Mouse (Mus musculus) regulatory T cell (primary cell): ENCODE data around the gene Tgfb1.
"Not testable (repeated sequence)": the region's sequence is repeated elsewhere in the genome, so short reads cannot be mapped to it uniquely, and the experiment has no call there.

Source experiments
- in situ Hi-C: fragments of 300-600 bp; cut with MboI, MseI; formaldehyde crosslinking; loops from one replicate; pipeline ENCODE4 v1.15.1; 2025; ENCODE audit warnings: high pct_unique_total_duplicates

The Tgfb1 gene

DNA sequence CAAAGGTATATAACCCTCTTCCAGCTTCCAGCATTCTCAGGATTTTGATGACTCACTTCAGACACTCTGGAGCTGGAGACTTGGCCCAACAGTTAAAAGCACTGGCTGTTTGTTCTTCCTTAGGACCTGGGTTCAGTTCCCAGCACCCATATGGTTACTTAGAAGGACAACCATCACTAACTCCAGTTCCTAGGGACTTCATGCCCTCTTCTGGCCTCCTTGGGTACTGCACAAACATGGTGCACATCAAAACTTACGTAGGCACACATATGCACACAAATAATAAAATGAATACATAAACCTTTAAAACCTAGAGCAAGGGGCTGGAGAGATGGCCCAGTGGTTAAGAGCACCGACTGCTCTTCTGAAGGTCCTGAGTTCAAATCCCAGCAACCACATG is 15.5 kb downstream of the Tgfb1 start:
- in situ Hi-C loops, result no loop called here

DNA sequence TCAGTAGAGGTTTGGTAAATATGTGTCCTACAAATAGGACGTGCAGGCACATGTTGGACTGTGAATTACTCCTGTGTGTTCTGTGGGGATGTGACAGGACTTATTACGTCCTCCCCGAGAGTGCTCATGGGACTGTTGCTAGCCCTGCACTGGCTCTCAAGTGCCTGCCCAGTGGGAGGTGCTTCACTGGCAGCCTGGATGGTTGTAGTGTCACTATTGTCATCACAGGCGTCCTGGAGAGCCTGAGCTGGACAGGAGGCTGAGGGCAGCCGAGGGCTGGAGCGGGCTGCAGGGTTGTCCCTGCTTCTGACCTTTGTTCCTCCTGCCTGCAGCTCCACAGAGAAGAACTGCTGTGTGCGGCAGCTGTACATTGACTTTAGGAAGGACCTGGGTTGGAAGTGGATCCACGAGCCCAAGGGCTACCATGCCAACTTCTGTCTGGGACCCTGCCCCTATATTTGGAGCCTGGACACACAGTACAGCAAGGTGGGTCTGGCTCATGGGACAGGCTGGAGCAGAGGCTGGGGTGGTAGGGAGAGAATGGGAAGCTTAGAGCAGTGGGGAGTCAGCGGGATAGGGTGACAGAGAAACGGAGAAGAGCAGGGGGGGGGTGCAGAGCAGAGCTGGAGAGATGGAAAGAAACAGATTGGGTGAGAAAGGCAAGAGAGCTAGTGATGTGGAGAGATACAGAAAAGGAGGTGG is 17.1 kb downstream of the Tgfb1 start:
- in situ Hi-C loops, result no loop called here

DNA sequence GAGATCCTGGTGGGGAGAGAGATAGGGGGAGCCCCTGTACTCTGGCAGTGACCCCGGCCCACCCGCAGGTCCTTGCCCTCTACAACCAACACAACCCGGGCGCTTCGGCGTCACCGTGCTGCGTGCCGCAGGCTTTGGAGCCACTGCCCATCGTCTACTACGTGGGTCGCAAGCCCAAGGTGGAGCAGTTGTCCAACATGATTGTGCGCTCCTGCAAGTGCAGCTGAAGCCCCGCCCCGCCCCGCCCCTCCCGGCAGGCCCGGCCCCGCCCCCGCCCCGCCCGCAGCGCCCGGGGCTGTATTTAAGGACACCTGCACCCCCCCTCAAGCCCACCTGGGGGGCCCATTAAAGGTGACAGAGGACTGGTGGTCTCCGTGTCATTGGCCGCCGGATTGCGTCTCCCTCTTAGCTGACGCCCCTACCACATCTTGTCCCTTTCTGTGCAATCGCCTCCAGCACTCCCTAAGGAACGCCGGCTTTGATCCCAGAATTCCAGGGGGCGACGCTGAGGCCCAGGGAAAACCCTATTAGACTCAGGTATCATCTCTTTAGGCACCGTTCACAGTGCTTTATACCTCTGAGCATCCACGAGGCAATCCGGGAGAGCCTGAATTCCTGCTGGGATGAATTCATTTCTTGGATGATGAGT is 18.0 kb downstream of the Tgfb1 start:
- in situ Hi-C loops, result no loop called here

DNA sequence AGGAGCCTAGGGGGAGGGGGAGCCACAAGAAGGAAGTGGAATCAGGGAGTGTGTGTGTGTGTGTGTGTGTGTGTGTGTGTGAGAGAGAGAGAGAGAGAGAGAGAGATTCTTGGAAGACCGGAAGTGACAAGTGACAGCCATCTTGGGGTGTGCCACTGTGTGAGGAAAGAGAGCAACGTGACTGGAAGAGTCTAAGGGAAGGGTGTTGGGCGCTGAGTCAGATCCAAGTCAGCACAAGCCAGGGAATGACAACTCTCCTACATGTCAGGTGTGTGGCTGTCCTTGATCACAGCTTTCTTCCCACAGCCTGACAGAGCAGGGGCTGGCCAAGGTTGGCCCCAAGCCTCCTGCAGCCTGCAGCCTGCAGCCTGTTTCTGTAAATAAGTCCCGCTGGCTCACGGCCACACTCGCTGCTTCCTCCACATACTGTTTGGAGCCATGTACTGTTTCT is 19.0 kb downstream of the Tgfb1 start:
- in situ Hi-C loops, result no loop called here

DNA sequence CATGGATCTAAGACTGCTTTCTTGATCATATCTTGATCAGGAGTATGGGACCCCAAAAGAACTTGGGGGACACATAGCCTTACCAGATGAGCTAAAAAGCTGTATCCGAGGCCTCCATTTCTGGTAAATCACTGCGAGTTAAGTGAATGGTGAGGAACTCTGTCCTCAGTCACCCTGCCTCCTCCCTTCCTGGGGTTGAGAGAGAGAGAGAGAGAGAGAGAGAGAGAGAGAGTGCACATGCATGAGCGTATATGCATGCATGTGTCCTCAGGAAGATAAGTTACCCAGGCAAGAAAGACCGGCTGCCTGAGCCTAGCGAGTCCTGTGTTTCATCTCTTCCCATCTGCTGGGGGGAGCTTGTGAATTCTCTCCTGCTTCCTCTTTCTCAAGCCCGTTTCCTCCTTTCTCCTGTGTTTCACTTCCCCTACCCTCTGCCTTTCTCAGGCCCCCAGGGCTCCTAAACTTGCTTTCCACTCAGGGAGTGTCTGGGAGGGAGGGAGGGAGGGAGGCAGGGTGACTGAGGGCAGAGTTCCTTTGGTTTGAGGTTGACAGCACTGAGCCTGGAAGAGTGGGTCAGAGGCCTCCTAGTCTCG is 19.9 kb downstream of the Tgfb1 start:
- in situ Hi-C loops, result no loop called here

DNA sequence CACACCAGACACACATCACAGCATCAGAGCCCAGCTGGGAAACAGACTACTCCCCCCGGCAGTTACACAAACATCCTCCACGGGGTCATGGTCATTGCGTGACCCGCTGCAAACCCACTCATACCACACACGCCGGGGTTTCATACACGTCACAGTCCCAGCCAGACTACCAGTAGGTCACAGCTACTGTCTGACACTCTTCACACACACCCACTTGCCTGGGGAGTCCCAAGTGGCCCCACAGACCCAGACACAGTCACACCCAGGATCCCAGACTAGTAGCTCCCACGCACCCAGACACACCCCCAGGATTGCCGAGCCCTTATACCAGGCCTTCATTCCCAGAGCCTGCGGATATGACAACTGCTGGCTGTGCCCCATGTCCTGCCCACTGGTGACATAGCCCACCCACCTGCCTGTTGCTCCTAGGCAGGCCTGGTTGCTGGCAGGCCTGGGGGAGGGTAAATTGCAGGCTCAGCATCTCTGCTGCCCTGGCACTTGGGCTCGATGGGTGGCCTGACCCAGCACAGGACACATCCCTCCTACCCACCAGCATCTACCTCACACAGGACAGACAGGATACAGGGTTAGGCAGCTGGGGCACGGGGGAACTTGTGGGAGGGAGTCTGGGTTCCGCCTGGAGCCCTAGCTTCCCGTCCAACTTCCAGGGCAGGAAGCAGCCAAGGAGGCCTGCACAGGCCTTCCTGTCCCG is 20.9 kb downstream of the Tgfb1 start:
- in situ Hi-C loops, result no loop called here

DNA sequence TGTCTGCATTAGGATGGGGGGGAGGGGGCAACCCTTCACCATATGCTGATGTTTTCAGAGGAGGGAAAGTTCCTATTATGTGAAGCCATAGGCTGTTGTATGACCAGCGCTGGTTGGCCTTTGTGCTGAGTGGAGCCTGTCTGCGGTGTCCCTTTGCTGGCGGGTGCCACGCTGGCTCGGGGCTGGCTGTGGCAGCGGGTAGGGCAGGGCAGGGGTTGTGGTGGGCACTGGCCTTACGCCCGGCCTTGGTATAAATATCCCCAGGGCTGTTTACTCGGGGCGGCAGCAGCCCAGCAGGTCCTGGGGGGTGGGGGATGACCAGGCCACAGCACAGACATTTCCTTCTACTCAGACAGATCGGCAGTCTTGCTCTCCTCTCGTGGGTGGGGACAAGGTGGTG is 23.2 kb downstream of the Tgfb1 start:
- in situ Hi-C loops, result no loop called here

DNA sequence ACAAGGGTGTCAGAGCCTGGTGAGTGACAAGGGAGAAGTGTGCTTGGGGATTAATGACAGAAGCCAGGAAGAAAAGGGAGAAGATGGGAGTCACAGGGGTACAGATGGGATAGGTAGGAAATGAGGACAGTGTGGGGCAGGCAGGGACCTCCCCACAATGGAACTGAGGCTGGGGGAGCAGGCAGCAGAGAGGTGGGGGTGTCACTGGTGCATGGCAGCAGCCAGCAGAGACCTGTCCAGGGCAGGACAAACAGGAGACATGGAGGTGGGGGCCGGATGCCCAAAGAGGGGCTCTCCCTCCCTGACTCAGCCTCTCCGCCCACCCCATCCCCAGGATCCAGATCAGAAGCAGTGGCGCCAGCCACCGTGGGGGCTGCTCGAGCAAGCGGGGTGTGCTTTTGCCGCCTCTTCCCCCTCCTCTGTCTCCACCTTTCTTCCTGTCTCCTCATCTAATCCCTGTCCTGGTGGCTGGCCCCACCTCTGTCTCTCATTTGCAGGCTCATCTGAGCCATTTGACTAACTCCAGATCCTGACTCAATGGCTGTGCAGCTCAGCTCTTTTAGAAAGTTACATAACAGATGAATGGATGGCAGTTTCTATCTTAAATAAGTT is 23.8 kb downstream of the Tgfb1 start:
- in situ Hi-C loops, result no loop called here

DNA sequence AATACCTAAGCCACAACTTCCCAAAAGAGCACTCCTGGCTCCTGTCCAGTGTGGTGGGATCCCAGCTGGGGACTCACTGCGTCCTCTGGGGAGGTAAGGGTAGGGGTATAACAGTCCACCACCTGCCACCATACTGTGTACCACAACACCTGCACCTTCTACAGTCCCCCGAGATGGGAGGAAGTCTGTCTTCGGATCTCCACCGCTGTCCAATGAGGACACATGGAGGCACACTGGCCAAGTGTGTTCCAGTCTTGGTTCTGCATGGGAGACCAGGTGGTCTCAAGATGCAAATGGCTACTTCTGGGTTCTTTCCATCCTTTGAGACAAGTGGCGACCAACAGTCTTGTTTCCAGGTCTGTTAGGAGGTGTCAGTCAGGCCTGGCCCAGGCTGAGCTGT is 24.4 kb downstream of the Tgfb1 start:
- in situ Hi-C loops, result no loop called here

DNA sequence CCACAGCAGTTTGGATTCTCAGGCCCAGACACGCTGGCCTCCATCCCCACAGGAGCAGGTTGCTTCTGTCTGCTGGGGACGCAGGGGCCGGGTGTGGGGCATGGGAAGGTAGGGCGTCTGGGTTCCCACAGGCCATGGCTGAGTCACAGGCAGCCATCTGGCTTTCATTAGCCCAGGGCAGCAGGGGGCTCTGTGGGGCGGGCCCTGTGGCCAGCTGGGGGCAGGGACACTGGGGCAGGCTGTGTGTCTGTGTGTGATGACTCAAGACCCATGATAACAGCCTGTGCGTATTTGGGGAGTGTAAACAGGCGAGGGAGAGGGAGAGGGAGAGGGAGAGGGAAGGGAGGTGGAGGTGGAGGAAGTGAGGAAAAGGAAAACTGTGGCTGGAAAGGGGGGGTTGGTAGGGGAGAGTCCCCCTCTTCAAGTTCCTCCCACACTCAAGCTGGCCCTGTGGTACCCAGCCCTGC is 25.0 kb downstream of the Tgfb1 start:
- in situ Hi-C loops, result no loop called here

DNA sequence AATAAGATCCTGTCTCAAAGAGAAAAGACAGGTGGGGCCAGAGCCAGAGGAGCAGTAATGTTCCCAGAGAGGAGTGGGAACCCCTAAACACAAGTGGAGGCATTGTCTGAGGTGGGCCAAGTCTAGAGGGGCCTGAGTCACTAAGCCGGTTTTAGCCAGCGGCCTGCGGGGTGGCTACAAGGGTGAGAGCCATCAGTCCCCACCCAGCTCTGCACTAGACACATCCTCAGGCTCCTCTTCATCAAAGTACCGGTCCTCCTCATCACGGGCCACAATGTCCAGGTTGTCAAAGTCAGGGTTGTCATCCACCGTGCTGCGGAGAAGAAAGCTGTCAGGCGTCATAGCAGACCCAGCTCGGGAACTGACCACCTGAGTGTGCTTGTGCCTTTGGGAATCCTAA is 26.0 kb downstream of the Tgfb1 start:
- in situ Hi-C loops, result no loop called here

DNA sequence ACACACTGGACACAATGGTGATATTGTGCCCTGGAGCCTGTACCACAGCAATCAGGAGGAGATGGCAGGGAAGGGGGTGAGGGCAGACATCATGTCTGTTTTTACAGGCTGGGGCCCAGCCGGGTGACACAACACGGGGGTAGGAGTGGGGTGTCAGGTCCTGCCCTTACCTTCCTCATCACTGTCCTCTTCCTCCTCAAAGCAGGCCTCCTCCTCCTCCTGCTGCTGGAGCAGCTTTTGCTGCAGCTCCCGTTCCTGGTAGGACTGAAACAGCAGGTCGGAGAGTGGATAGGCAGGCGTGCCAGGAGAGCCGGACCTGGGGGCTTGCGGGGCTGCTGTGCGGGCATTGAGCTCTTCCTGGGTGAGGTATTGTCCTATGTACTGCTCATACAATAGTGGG is 27.8 kb downstream of the Tgfb1 start:
- in situ Hi-C loops, result no loop called here

DNA sequence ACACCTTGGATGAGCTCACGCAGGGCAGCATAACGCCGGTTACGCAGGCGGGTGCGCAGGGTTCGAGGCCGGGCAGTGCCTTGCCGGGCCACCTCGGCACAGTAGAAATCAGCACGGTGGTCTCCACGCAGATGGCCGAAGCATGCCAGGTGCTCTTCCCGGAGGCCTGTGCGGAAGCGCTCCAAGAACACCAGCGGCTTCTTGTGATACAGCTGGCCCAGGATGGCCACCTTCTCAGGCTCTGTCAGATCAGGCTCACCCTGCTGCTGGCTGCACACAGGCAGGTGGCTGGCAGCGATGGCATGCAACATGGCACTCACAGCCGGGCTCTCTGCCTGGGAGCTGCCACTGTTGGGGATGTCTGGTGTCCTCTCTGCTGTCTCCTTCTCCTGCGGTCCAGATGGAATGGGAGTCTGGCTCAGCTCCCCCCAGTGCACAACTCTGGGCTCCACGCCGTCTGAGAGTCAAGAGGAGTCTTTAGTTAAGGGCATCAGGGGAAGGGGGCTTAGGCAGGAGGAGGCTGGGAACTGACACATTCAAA is 29.0 kb downstream of the Tgfb1 start:
- in situ Hi-C loops, result no loop called here

DNA sequence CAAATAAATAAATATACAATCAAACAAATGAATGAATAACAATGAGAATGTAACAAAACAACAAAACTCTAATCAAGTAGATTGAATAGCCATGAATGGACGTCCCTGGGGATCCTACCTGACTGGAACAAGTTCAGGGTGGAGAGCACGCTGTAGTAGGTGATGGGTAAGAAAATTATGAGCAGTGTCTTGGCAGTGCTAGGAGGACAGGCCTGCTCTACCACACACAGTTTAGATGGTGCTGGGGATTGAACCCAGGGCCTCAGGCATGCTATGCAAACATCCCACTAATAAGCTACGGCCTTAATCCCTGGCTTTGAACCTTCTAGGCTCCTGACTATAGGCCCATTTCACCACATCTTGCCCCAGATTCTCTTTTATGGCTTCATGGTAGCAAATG is 30.7 kb downstream of the Tgfb1 start:
- in situ Hi-C loops, result no loop called here

DNA sequence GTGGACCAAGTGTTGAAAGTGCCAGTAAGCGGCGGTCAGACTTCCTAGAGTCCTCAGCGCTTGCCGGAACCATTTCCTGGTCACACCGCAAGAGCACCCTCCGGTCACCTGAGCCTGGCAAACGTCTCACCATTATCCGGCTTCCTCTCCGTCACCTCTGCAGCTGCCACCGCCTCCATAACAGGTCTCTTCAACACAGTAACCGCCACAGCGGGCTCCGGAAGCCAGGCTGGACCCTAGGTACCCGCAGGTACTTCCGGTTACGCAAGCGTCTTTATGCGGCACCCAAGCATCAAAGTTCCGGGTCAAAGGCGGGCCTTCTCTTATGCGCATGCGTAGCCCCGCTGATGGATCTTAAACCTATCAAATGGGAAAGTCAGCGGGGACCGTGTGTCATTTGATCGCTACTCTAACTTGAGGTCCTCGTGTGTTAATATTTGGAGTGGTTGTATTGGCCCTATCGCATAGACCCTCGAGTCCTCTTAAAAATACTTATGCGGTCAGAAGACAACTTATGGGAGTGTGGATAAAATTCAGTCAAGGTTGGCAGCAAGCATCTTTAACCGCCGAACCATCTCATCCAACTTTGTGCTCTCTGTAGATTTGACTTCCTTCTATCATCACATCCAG is 32.1 kb downstream of the Tgfb1 start, which contains the start of gene Ccdc97:
Gene Ccdc97, minus strand, starts transcription at position 301 of the 630 bp plus-strand sequence.
- in situ Hi-C loops, result no loop called here

DNA sequence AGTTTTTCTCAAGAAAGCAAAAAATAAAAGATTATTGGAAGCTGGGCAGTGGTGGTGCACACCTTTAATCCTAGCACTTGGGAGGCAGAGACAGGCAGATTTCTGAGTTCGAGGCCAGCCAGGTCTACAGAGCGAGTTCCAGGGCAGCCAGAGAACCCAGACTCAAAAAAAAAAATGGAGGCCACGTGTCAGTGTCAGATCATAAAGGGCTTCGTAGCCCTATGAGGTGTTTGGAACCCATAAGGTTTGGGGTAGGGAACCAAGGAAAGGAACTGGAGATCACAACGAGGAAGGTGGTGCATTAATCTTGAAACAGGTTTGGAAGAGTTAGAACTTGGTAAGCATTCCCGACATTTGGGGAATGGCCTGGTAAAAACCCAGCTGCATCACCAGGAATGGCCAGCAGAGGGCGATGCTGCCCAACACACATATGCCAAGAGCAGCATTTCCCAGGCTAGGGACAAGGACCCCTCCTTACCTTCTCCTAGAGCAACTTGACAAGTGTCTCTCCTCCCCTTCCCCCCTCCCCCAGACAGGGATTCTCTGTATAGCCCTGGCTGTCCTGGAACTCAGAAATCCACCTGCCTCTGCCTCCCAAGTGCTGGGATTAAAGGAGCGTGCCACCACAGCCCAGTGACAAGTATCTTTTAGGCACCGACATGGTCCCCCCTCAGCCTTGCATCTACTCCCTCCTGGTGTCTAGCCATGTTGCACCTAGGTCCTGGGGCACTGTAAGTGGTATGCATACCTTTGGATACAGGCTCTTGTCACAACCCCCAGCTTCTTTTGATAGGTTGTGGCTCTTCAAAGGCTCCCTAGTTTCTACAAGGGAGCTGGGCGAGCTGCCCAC is 33.2 kb downstream of the Tgfb1 start:
- in situ Hi-C loops, result no loop called here

DNA sequence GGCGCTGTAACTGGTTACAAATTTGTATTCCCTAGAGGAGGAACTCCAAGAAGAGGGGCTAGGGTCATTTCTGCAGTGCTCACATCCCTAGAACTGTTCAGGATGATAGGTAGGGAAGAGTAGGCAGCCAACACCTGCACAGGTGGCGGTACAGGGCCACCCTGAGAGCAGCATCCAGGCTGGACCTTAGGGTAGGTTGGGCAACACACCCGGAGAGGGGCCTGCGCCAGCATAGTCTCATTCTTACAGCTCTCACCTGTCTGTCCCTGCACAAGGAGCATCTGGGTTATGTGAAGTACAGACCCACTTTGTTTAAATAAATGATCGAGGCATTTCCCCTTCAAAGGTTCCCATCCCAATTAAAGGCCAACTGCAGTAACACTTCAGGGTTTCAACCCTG is 34.0 kb downstream of the Tgfb1 start:
- in situ Hi-C loops, result no loop called here

DNA sequence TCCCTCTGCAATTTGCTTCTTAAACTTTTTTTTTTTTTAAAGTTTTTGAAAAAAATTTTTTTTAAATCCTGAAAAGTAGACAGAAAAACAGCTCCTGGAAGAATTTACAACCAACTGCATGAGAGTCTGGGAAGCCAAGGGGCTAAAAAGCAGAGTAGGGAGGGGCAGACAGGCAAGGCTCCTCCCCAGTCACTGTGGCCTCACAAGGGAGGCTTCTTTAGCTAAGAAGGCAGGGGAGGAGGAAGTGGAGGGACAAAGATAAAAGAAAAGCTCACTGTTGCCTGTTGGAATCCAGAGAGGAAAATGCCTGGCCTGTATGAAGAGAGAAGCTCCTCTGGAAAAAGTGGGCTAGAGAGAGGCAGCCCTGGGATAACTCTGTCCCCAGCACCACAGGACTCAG is 35.0 kb downstream of the Tgfb1 start:
- in situ Hi-C loops, result not testable (repeated sequence)

DNA sequence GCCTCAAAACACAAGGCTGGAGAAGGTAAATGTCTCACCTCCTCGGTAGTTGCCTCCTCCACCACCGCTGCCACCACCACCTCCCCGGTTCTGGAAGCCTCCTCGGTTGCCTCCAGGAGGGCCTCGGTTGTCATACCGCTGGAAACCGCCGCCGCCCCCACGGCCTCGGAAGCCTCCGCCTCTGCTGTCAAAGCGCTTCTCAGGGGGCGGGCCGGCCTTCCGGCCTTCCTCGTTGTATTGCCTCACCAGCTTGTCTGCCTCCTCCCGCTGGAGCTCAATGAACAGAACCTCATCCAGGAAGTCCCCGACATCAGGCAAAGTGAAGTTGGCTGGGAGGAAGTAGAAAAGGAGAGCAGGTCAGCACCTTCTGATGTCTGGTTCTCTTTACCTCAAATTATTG is 39.1 kb downstream of the Tgfb1 start:
- in situ Hi-C loops, result no loop called here

DNA sequence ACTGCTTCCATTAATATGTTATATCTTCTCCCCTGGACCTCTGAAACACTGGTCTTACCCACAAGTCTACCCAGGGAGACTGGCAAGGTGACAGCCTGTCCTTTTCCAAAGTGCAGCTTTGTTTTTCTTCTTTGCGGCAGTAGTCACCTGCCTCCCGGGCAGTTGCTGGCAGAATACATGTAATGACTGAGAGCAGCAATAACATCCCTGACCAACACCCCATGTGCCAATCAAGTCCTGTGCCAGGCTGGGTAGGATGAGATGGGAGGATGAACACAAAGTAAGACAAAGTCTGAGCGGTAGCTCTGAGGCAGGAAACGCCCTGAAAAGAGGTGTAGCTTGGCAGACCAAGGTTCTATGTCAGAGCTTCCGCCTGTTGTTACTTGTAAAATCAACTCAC is 41.0 kb downstream of the Tgfb1 start:
- in situ Hi-C loops, result no loop called here
